Mouse (Mus musculus) midbrain, embryonic 16.5 days (tissue): ENCODE measurements around the gene Lrmda. TPM values are rescaled to one million over a fixed set of nuclear protein-coding genes. Genes with fewer than 3 reads are reported as not detected.

Experiments
- ATAC-seq: fragments of 200-750 bp; cut with Nextera tagmentation; 2 replicates; pipeline ENCODE4 v1.8.0; 2017; ENCODE audit warnings: moderate TSS enrichment
- H3K27ac ChIP-seq: fragments of 300-500 bp; sonication (generic); 2 replicates; pipeline ENCODE4 v1.5.1; 2014; ENCODE audit warnings: mild to moderate bottlenecking, low read length, mixed read lengths
- H3K27me3 ChIP-seq: fragments of 300-500 bp; sonication (generic); 2 replicates; pipeline ENCODE4 v1.6.1; 2014; ENCODE audit warnings: low read depth, low read length, mixed read lengths; ENCODE audit not compliant: control insufficient read depth, insufficient read depth
- H3K36me3 ChIP-seq: fragments of 300-500 bp; sonication (generic); 2 replicates; pipeline ENCODE4 v1.6.1; 2014; ENCODE audit warnings: mild to moderate bottlenecking, low read length, moderate library complexity, mixed read lengths; ENCODE audit not compliant: control insufficient read depth, insufficient read depth
- H3K4me1 ChIP-seq: fragments of 300-500 bp; sonication (generic); 2 replicates; pipeline ENCODE4 v1.6.1; 2014; ENCODE audit warnings: mild to moderate bottlenecking, low read length, mixed read lengths; ENCODE audit not compliant: control insufficient read depth, insufficient read depth
- H3K4me2 ChIP-seq: fragments of 300-500 bp; sonication (generic); 2 replicates; pipeline ENCODE4 v1.6.1; 2014; ENCODE audit warnings: mild to moderate bottlenecking, low read length, mixed read lengths
- H3K4me3 ChIP-seq: fragments of 300-500 bp; sonication (generic); 2 replicates; pipeline ENCODE4 v1.5.1; 2014; ENCODE audit warnings: low read depth, mild to moderate bottlenecking, low read length, moderate library complexity, mixed read lengths
- H3K9ac ChIP-seq: fragments of 300-500 bp; sonication (generic); 2 replicates; pipeline ENCODE4 v1.6.1; 2014; ENCODE audit warnings: low read depth, low read length, mixed read lengths
- H3K9me3 ChIP-seq: fragments of 300-500 bp; sonication (generic); replicated peaks from 2 replicates; pipeline ENCODE4 v1.6.1; 2014; ENCODE audit warnings: mild to moderate bottlenecking, low read length, mixed read lengths; ENCODE audit not compliant: control insufficient read depth, poor library complexity, severe bottlenecking
- WGBS: fragments of 180-500 bp; shearing (Covaris S2); extraction: QIAGEN DNeasy Blood & Tissue Kit; methylation state at CpG from one replicate; pipeline ENCODE4 v1.1.7; 2014; 5-methylcytosine and 5-hydroxymethylcytosine counted together
- polyA plus RNA-seq: library from polyadenylated mRNA; unstranded; fragments of >200 nt; fragmentation: Nextera tagmentation; extraction: Ambion mirVana; gene quantifications from 2 replicates; pipeline ENCODE4 v1.2.1, GENCODE M21; 2015

Lrmda gene
- polyA plus RNA-seq, 1 experiment from 2014 or later = not detected

GRCm38 (mm10) chr14:22906716-22907115, 887.2 kb downstream of the Lrmda start:
- peak overlapping the region; percentile 11; the same call in 1 of the 2 replicates for H3K27ac ChIP-seq
- ATAC-seq = peak; percentile 83
- no peaks in the 10 kb centered on the region for H3K36me3 ChIP-seq

GRCm38 (mm10) chr14:22907221-22907620, 887.7 kb downstream of the Lrmda start:
- H3K4me1 ChIP-seq = no peaks in the 10 kb centered on the region
- H3K27ac ChIP-seq = no peak overlapping the region
- H3K36me3 ChIP-seq = no peaks in the 10 kb centered on the region
- 44% methylated on average over 4 of the region's 4 CpGs for WGBS
- H3K9me3 ChIP-seq = no peaks in the 10 kb centered on the region
- peak; percentile 63 for ATAC-seq
- H3K9ac ChIP-seq = no peak overlapping the region
- H3K27me3 ChIP-seq = no peaks in the 10 kb centered on the region
- no peak overlapping the region for H3K4me3 ChIP-seq
- H3K4me2 ChIP-seq = no peak overlapping the region

More at GRCm38 (mm10) chr14:22906716-22907115, 887.2 kb downstream of the Lrmda start:
- no peaks in the 10 kb centered on the region for H3K9me3 ChIP-seq
- no peak overlapping the region for H3K4me3 ChIP-seq
- H3K27me3 ChIP-seq = no peaks in the 10 kb centered on the region
- no peaks in the 10 kb centered on the region for H3K4me1 ChIP-seq
- H3K9ac ChIP-seq = no peak overlapping the region
- H3K4me2 ChIP-seq = no peak overlapping the region
- WGBS = 52% methylated on average over 4 of the region's 4 CpGs

- Histone ChIP-seq H3K27ac (no peak overlapping the region), H3K9me3 (no peaks in the 10 kb centered on the region), H3K9ac (no peak overlapping the region), H3K4me3 (no peak overlapping the region), H3K36me3 (no peaks in the 10 kb centered on the region), H3K4me1 (no peaks in the 10 kb centered on the region), H3K27me3 (no peaks in the 10 kb centered on the region), H3K4me2 (no peak overlapping the region)
- WGBS = 78% methylated on average over 2 of the region's 2 CpGs
- ATAC-seq = no peak
Observed at GRCm38 (mm10) chr14:22908006-22908405, 888.5 kb downstream of the Lrmda start.

GRCm38 (mm10) chr14:22915463-22915862, 896.0 kb downstream of the Lrmda start:
- 96% methylated on average over 3 of the region's 3 CpGs for WGBS
- Histone ChIP-seq H3K4me2 (no peak overlapping the region), H3K9me3 (no peaks in the 10 kb centered on the region), H3K9ac (no peak overlapping the region), H3K27ac (no peak overlapping the region), H3K36me3 (no peaks in the 10 kb centered on the region), H3K4me3 (no peak overlapping the region), H3K4me1 (no peaks in the 10 kb centered on the region), H3K27me3 (no peaks in the 10 kb centered on the region)
- no peak for ATAC-seq

- Histone ChIP-seq H3K4me1 (no peaks in the 10 kb centered on the region), H3K9me3 (no peaks in the 10 kb centered on the region), H3K36me3 (no peaks in the 10 kb centered on the region), H3K27me3 (no peaks in the 10 kb centered on the region), H3K27ac (no peak overlapping the region), H3K9ac (no peak overlapping the region), H3K4me3 (no peak overlapping the region), H3K4me2 (no peak overlapping the region)
- no peak for ATAC-seq
- WGBS = 89% methylated on average over 3 of the region's 3 CpGs
Observed at GRCm38 (mm10) chr14:22918499-22918898, 899.0 kb downstream of the Lrmda start.

GRCm38 (mm10) chr14:22918931-22919330, 899.4 kb downstream of the Lrmda start:
- Histone ChIP-seq H3K36me3 (no peaks in the 10 kb centered on the region), H3K9ac (no peak overlapping the region), H3K4me3 (no peak overlapping the region), H3K9me3 (no peaks in the 10 kb centered on the region), H3K4me1 (no peaks in the 10 kb centered on the region), H3K27me3 (no peaks in the 10 kb centered on the region), H3K4me2 (no peak overlapping the region), H3K27ac (no peak overlapping the region)
- ATAC-seq = no peak
- 69% methylated on average over 2 of the region's 2 CpGs for WGBS

- no peak overlapping the region for H3K27ac ChIP-seq
- no peak for ATAC-seq
- H3K4me1 ChIP-seq = no peaks in the 10 kb centered on the region
- no peaks in the 10 kb centered on the region for H3K36me3 ChIP-seq
- H3K9ac ChIP-seq = no peak overlapping the region
- no peak overlapping the region for H3K4me3 ChIP-seq
- no peak overlapping the region for H3K4me2 ChIP-seq
- no peaks in the 10 kb centered on the region for H3K27me3 ChIP-seq
- no peaks in the 10 kb centered on the region for H3K9me3 ChIP-seq
Observed at GRCm38 (mm10) chr14:22921152-22921551, 901.6 kb downstream of the Lrmda start.

- no peak overlapping the region for H3K4me2 ChIP-seq
- no peaks in the 10 kb centered on the region for H3K27me3 ChIP-seq
- WGBS = 93% methylated on average over 2 of the region's 2 CpGs
- no peaks in the 10 kb centered on the region for H3K9me3 ChIP-seq
- no peak overlapping the region for H3K4me3 ChIP-seq
- no peaks in the 10 kb centered on the region for H3K36me3 ChIP-seq
- no peak overlapping the region for H3K9ac ChIP-seq
- H3K4me1 ChIP-seq = no peaks in the 10 kb centered on the region
- ATAC-seq = no peak
- H3K27ac ChIP-seq = no peak overlapping the region
Observed at GRCm38 (mm10) chr14:22921796-22922195, 902.3 kb downstream of the Lrmda start.

- H3K9me3 ChIP-seq = no peaks in the 10 kb centered on the region
- no peaks in the 10 kb centered on the region for H3K36me3 ChIP-seq
- no peak overlapping the region for H3K9ac ChIP-seq
- no peaks in the 10 kb centered on the region for H3K27me3 ChIP-seq
- 89% methylated on average over 4 of the region's 4 CpGs for WGBS
- no peak for ATAC-seq
- H3K4me2 ChIP-seq = no peak overlapping the region
- H3K4me3 ChIP-seq = no peak overlapping the region
- no peak overlapping the region for H3K27ac ChIP-seq
- no peaks in the 10 kb centered on the region for H3K4me1 ChIP-seq
Observed at GRCm38 (mm10) chr14:22922571-22922970, 903.1 kb downstream of the Lrmda start.

GRCm38 (mm10) chr14:22923251-22923650, 903.7 kb downstream of the Lrmda start:
- Histone ChIP-seq H3K4me1 (no peaks in the 10 kb centered on the region), H3K9ac (no peak overlapping the region), H3K4me2 (no peak overlapping the region), H3K4me3 (no peak overlapping the region), H3K9me3 (no peaks in the 10 kb centered on the region), H3K36me3 (no peaks in the 10 kb centered on the region), H3K27ac (no peak overlapping the region), H3K27me3 (no peaks in the 10 kb centered on the region)
- ATAC-seq = no peak
- 76% methylated on average over 1 of the region's 2 CpGs for WGBS
